Mouse (Mus musculus): ENCODE results near the gene Leo1. TPM values are rescaled to one million over a fixed set of nuclear protein-coding genes. Genes with fewer than 3 reads are reported as not detected.
"Not testable (repeated sequence)": the region's sequence is repeated elsewhere in the genome, so short reads cannot be mapped to it uniquely, and the experiment has no call there.

The Leo1 gene
- total RNA-seq, 2 experiments from 2014 or later: 15.3 to 20.0 TPM

GRCm38 (mm10) chr9:75424358-75425150 lies 16.8 kb upstream of the Leo1 start:
- no peak for DNase-seq
- intact Hi-C loops (cut with DNase I): no loop called here

- DNase-seq: no peak
- intact Hi-C loops (cut with DNase I): no loop called here
These were observed 15.4 kb upstream of the Leo1 start for GRCm38 (mm10) chr9:75425796-75426391.

GRCm38 (mm10) chr9:75427366-75428273 lies 13.7 kb upstream of the Leo1 start:
- peak in 1 of 2 experiments; percentile 40 for DNase-seq
- intact Hi-C loops (cut with DNase I): no loop called here

- intact Hi-C loops (cut with DNase I): no loop called here
- no peak for DNase-seq
These were observed 13.1 kb upstream of the Leo1 start for GRCm38 (mm10) chr9:75428274-75428600.

GRCm38 (mm10) chr9:75429040-75429439 lies 12.3 kb upstream of the Leo1 start:
- no peak for DNase-seq
- intact Hi-C loops (cut with DNase I): no loop called here

GRCm38 (mm10) chr9:75429657-75430056 lies 11.7 kb upstream of the Leo1 start:
- intact Hi-C loops (cut with DNase I): loop anchor here (5.0 kb wide), 1 partner anchor 32 kb away; no protein-coding TSS in a partner anchor
- no peak for DNase-seq

GRCm38 (mm10) chr9:75430822-75431621 lies 10.3 kb upstream of the Leo1 start:
- intact Hi-C loops (cut with DNase I): loop anchor here (5.0 kb wide), 1 partner anchor 34 kb away; no protein-coding TSS in a partner anchor
- peak; percentile 49 to 67 for DNase-seq

- intact Hi-C loops (cut with DNase I): loop anchor here (2.0 to 5.0 kb wide), 2 partner anchors 24 to 35 kb away; no protein-coding TSS in a partner anchor
- no peak for DNase-seq
These were observed 8.6 kb upstream of the Leo1 start for GRCm38 (mm10) chr9:75432694-75433093.

GRCm38 (mm10) chr9:75434172-75434793 lies 7.0 kb upstream of the Leo1 start:
- intact Hi-C loops (cut with DNase I): loop anchor here (5.0 kb wide), 1 partner anchor 37 kb away; no protein-coding TSS in a partner anchor

GRCm38 (mm10) chr9:75434872-75435271 lies 6.5 kb upstream of the Leo1 start:
- no peak for DNase-seq
- intact Hi-C loops (cut with DNase I): loop anchor here (5.0 kb wide), 1 partner anchor 38 kb away; no protein-coding TSS in a partner anchor

More at GRCm38 (mm10) chr9:75434172-75434793, 7.0 kb upstream of the Leo1 start:
- peak; percentile 53 to 73 for DNase-seq

- intact Hi-C loops (cut with DNase I): no loop called here
These were observed 6.0 kb upstream of the Leo1 start for GRCm38 (mm10) chr9:75435291-75435690.

GRCm38 (mm10) chr9:75435918-75436317 lies 5.4 kb upstream of the Leo1 start:
- peak; percentile 84 to 86 for DNase-seq
- intact Hi-C loops (cut with DNase I): no loop called here

More at GRCm38 (mm10) chr9:75435291-75435690, 6.0 kb upstream of the Leo1 start:
- DNase-seq: no peak

- peak; percentile 25 to 47 for DNase-seq
- intact Hi-C loops (cut with DNase I): loop anchor here (1.0 kb wide), 1 partner anchor 77 kb away; no protein-coding TSS in a partner anchor
These were observed 3.5 kb upstream of the Leo1 start for GRCm38 (mm10) chr9:75437653-75438385.

- no peak for DNase-seq
- intact Hi-C loops (cut with DNase I): loop anchor here (5.0 kb wide), 1 partner anchor 124 kb away; no protein-coding TSS in a partner anchor
These were observed 387 bp downstream of the Leo1 start for GRCm38 (mm10) chr9:75441691-75442131.

GRCm38 (mm10) chr9:75444981-75445380 lies 3.7 kb downstream of the Leo1 start:
- intact Hi-C loops (cut with DNase I): loop anchor here (5.0 kb wide), 1 partner anchor 128 kb away; no protein-coding TSS in a partner anchor
- no peak for DNase-seq

GRCm38 (mm10) chr9:75446574-75446973 lies 5.2 kb downstream of the Leo1 start:
- DNase-seq; intact Hi-C loops (cut with DNase I): not testable (repeated sequence)

- intact Hi-C loops (cut with DNase I): no loop called here
- DNase-seq: no peak
These were observed 6.7 kb downstream of the Leo1 start for GRCm38 (mm10) chr9:75448021-75448420.

GRCm38 (mm10) chr9:75453994-75454393 lies 12.7 kb downstream of the Leo1 start:
- no peak for DNase-seq
- intact Hi-C loops (cut with DNase I): no loop called here

All from heart, postnatal 14 days (tissue).